Mouse (Mus musculus) frontal cortex, postnatal 36 days (tissue): ENCODE results near the gene Atr.
A peak's percentile ranks its signal among the peaks of the same experiment; 100 is the strongest.
"Not testable (repeated sequence)": the region's sequence is repeated elsewhere in the genome, so short reads cannot be mapped to it uniquely, and the experiment has no call there.

Source experiments
- DNase-seq, 2 experiments: peaks; one replicate each; pipeline ENCODE4 v3.0.0; 2022; ENCODE audit warnings: low spot score in 2 of 2

Gene Atr

GRCm38 (mm10) chr9:95932855-95933254 is 75.5 kb downstream of the Atr start:
- DNase-seq = no peak

- DNase-seq = no peak
These were observed 96.3 kb downstream of the Atr start for GRCm38 (mm10) chr9:95953658-95954057.

- DNase-seq = no peak
These were observed 96.8 kb downstream of the Atr start for GRCm38 (mm10) chr9:95954226-95954584.

- DNase-seq = peak; percentile 90 to 92
These were observed 97.4 kb downstream of the Atr start, which contains the start of gene Xrn1 for GRCm38 (mm10) chr9:95954585-95955461. Gene Xrn1, plus strand, starts transcription at chr9:95954760.

GRCm38 (mm10) chr9:95957611-95958010 is 100.2 kb downstream of the Atr start:
- DNase-seq = no peak

GRCm38 (mm10) chr9:95958041-95958730 is 100.8 kb downstream of the Atr start:
- DNase-seq = no peak

- not testable (repeated sequence) for DNase-seq
These were observed 101.3 kb downstream of the Atr start for GRCm38 (mm10) chr9:95958731-95959105.

GRCm38 (mm10) chr9:95959246-95959645 is 101.8 kb downstream of the Atr start:
- DNase-seq = no peak

GRCm38 (mm10) chr9:95959732-95960428 is 102.5 kb downstream of the Atr start:
- DNase-seq = no peak

GRCm38 (mm10) chr9:95961058-95961457 is 103.7 kb downstream of the Atr start:
- DNase-seq = no peak

- no peak for DNase-seq
These were observed 106.6 kb downstream of the Atr start for GRCm38 (mm10) chr9:95964037-95964436.

- DNase-seq = no peak
These were observed 120.9 kb downstream of the Atr start for GRCm38 (mm10) chr9:95978279-95978678.

GRCm38 (mm10) chr9:95979896-95980295 is 122.5 kb downstream of the Atr start:
- DNase-seq = no peak

GRCm38 (mm10) chr9:95992255-95992654 is 134.9 kb downstream of the Atr start:
- DNase-seq = no peak
